Mouse (Mus musculus): ENCODE measurements around the gene Cmss1.

The Cmss1 gene

DNA sequence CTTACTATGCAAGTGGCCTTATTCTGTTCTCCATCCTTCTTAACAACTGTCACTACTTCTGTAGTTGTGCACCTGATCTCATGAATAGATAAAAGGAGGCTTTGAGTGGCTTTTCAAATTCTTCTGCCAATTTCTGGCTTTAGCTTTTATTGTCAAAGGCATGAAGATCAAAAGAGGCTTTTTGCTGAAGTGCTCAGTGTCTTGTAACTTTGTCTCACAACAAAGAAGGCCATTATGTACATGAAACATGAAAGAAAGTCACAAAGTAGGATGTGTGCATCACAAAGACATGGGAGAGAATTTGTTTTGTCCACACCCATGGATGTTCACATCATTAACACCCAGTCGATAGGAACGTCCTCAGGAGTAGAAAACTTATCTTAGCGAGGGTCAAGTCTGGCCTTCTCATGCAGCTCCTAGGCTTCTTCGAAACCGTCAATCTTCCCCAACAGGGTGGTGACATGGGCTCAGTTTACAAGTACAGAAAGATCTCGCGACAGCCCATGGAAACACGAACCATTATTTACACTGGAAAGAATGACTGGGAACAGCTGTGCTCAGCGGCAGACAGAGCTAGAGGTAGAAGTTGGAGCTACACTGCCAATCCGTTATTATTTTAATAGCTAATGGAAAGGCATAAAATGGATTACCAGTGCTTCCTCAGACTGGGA is 133.1 kb downstream of the Cmss1 start:
- no peak for DNase-seq (ENCODE audit: low spot score in 2 of 2)

DNA sequence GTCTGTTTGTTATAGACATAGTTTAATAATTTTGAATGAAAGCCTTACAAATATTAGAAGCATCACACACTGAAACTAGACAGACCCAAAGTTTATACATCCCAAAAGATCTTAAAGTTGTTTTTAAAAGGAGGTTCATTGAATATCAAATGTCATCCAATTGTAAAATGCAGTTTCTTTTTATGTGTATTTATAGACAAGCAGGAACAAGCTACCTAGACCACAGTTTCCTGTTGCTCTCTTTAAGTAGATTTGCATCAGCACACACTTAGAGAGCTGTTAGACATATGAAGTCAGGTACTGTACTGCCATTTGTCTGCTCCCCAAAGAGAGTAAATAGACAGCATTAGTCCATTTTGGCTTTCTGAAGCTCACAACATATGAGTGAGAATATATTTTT is 135.6 kb downstream of the Cmss1 start:
- no peak for DNase-seq (ENCODE audit: low spot score in 2 of 2)

DNA sequence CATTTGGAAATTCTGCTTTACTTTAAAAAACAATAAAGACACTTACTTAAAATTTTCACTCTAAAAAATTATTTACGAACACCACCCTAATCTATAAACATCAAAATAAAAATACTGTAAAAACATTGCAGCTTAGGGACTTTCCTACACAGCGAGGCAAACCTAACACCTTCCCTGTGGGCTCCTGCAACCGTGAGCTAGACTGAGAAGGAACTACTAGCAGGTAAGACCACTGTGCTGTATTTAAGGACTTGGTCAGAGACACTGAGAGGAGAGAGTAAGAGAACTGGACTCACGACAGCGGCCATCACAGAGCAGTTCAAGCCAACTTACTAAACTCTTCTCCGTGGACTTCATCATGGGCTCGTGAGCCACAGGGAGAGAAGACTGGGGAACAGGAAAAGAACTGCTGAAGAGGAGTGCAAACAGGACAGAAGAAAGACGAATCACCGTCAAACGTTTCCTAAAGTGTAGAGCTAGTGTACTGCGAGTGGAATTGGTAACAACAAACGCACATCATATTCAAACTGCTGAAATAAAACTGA is 136.3 kb downstream of the Cmss1 start:
- no peak for DNase-seq (ENCODE audit: low spot score in 2 of 2)

DNA sequence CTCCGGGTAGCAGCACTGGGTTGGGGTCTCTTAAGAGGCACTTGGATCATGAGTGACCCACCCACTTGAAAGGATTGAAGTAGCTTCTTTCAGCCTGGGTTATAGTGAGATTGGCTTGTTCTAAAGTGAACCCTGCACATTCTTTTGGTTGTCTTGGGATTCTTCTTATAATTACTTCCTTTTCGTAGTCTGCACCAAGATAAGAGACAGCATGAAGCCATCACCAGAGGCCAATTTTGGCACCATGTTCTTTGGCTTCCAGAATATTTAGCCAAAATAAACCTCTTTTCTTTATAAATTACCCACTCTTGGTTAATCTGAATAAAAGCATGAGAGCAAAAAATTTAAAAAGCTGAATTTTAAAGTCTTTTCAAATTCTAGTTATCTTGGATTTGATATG is 136.8 kb downstream of the Cmss1 start:
- DNase-seq (ENCODE audit: low spot score in 2 of 2), result no peak

DNA sequence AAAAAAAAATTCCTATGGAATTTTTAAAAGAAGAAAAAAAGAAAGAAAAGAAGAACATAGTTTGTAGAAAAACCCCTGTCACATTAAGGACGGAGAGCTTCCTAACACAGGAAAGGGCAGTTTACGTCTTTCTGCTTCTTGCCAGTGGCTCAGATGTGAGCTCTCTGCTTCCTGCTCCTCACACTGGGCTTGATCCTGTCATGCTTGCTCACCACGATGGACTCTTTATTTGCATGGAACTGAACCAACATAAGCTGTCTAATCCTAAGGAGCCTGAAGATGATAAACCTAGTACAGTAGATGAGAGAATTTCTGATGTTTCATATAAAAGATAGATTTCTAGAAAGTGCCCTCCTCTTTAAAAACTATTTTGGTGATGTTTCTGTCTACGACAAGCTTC is 137.4 kb downstream of the Cmss1 start:
- no peak for DNase-seq (ENCODE audit: low spot score in 2 of 2)

DNA sequence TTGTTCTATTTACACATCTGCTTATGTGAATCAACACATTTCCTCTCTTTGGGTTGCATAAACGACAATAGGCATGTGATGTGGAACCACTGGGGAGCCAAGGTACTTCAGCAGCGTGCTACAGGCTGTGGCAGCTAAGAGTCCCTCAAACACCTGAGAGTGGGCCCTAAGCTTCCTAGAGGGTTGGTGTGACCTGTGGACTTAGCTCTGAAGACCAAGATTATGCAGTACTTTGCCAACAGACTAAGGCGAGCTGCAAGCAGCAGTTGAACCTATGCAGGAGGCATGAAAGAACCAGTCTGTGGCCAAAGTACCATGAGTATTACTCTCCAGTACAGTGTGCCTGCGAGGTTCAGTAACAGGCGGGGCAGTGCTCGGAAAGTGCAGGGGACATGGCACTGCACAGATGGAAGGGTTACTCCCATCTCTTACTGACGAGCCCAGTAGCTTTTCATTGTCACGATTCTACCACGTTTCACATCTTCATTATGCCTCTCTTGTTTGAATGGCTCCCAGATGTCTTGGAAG is 141.2 kb downstream of the Cmss1 start:
- no peak for DNase-seq (ENCODE audit: low spot score in 2 of 2)

DNA sequence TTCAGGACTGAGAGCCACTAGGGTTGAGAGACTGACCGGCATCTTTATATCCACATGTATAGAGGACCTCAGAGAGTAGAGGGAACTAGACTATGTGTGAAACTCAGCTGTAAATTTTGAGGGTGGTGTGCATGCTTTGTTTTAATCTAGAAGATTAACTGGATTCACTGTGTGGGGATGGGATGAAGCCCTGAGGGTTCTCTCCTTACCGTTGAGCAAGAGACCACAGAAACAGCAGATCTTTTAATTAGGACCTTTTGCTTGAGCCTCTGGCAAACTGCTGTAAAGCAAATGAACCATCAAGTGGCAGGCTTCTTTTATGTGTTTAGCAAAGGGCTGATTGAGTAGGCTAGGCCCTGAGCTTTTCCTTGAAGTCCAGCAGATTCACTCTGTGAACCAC is 150.7 kb downstream of the Cmss1 start:
- no peak for DNase-seq (ENCODE audit: low spot score in 2 of 2)

DNA sequence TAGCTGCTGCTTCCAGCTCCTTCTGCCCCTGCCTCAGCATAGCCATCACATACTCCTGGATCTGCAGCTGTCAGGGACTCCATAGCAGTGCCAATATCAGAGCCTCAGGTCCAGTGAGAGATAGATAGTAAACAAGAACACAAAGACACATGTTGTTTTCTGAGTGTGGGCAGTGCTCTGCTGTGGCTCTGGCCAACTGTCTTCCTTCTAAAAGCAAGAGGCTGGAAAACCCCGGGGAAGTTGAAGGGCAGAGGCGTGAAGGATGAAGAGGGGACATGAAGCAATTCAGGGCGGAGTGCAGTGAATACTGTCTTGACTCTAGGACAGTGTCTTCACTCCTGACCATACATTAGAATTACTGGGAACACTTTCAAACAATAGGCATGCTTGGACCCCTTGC is 151.1 kb downstream of the Cmss1 start:
- no peak for DNase-seq (ENCODE audit: low spot score in 2 of 2)

DNA sequence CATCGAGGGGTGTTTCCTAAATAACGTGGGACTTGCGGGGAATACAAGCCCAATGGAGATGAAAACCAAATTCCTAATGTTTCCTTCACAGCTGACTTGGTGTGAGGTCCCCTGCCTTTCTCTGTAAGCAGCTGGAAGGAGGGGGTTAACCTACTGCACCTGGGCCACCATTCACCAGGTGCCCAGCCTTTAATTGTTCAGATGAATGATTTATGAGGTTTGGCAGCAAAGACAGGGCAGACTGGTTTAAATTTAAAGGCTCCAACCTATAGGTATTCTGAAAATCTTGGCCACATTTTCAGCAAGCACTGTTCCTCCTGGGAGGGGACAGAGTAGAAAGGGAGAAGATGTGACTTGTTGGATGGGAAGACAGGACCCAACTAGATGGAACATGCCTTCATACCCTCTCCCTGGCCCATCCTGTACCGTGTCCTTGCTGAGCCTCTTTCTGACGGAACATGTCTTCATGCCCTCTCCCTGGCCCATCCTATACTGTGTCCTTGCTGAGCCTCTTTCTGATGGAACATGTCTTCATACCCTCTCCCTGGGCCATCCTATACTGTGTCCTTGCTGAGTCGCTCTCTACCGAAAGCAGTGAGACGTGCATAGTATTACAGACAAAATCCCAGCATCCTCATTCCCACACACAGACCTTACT is 152.4 kb downstream of the Cmss1 start:
- no peak for DNase-seq (ENCODE audit: low spot score in 2 of 2)

DNA sequence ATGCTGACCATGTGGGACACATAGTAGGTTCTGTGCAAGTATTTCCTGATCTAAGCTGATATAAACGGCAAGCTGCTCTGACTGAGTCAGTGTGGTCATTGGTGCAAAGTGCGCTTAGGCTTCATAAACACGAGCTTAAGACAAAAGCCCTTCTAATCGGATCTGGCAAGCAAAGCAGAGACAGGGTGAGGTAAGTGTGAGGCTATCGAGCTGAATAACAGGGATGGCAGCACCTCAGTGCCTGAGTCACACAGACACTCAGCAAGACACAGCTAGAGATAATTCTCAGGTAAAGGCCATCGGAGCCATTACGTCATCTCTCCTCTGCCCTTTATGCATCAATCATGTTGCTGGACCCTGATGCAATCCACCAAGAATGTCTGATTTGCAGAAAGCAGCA is 153.7 kb downstream of the Cmss1 start:
- DNase-seq (ENCODE audit: low spot score in 2 of 2), result peak in 1 of 2 experiments; percentile 17

DNA sequence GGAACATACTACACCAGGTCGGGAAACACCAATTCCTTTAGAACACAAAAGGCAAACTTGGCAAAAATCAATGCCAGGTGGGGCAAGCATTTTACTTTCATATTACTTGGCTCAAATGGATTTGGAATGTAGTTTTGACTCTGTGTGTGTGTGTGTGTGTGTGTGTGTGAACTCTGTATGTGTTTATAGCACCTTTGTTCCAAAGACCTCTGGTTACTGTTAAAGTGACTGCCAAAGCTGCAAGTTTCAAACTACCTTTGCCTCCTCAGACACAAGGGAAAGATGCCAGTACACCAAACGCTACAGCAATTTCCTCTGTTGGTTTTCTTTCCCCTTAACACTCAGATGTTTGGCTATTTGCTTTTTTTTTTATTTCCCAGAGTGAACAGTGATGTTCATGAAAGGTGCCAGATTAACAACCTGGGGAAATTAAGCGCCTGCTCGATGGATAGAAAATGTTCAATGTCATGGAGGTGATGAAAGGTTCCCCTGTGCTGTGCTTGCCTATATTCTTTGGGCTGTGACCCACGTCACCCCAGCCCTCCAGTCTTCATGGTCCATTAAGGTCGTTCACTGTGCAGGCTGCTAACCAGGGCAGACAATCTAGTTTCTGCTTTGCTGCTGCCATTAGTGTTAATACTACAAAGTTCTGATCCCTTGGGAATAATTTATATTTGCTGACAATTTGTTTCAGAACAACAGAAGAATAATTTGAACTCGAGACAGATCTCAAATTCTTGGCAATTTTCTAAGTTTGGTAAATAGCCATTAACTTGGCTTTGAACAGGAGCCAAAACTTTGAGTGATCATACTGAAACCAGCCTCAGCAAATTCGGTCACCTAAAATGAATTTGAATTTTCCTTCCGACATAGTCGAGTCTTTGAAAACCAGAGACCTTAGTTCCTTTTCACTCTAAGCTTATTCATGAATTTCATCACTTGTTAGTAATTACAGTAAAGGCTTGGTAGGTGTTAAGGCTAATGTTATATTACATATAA is 161.3 kb downstream of the Cmss1 start:
- no peak for DNase-seq (ENCODE audit: low spot score in 2 of 2)

DNA sequence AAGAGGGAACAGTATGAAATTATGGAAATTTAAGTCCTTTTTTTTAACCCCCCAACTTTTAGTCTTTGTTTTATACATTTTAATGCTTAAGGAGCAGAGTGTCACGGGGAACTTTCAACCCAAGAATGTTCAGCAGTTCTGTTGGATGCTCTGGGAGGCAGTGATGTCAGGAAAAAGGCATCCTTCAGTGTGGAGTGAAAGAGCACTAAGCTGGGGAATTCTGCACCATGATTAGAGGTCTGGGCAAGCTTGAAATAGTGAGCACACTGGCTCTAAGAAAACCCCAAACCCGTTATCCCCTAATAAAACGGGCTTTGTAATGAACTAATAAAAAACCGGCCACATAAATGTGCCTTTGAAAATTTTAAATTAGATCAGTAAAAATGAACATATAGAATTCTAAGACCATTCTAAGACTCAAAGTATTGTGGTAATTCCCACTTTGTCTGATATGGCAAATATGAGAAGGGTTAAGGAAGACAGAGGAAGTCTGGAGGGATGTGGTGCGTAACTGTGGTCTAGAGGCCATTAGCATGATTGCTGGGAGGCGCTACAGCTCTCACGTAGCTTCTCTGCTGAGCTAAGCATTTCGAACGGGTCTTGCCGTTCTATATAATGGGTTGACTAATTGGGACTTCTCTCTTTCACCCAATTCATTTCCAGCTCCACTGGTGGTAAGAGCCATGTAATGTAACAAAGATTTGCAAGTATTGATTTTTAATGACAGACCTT is 165.8 kb downstream of the Cmss1 start:
- no peak for DNase-seq (ENCODE audit: low spot score in 2 of 2)

DNA sequence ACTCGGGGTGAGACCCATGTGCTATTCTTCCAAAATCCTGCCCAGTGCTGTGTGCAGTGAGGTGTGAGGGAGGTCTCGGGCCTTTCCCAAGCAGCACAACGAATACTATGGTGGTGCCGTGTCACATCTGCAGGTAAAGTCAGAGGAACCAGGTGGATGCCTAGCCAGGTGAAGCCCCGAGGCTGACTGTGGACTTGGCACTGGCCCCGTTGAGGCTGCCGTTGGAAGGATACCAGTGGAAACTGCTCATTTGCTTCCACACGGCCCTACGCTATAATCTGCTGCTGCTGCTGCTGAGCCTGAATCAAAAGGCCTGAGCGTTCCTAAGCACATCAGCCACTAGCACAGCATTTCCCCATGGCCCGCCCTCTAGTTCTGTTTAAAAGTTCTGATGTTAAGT is 167.5 kb downstream of the Cmss1 start:
- no peak for DNase-seq (ENCODE audit: low spot score in 2 of 2)

DNA sequence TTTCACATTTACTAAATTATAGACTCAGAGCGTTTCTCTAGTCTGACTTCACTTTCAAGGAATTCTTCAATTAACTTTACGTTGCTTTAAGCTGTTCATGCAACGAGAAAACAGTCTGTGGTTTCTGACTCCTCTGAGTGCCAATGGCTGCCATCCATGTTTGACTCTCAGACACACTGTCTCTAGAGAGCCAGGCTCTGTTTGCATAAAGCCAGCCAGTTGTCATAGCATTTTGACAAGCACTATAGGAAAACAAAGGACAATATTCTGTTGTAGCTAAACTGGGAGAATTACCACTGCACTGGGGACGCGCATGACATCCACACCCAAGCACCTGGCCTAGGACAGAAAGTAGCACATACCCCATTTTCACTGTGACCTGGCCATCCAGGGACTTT is 168.4 kb downstream of the Cmss1 start:
- no peak for DNase-seq (ENCODE audit: low spot score in 2 of 2)

DNA sequence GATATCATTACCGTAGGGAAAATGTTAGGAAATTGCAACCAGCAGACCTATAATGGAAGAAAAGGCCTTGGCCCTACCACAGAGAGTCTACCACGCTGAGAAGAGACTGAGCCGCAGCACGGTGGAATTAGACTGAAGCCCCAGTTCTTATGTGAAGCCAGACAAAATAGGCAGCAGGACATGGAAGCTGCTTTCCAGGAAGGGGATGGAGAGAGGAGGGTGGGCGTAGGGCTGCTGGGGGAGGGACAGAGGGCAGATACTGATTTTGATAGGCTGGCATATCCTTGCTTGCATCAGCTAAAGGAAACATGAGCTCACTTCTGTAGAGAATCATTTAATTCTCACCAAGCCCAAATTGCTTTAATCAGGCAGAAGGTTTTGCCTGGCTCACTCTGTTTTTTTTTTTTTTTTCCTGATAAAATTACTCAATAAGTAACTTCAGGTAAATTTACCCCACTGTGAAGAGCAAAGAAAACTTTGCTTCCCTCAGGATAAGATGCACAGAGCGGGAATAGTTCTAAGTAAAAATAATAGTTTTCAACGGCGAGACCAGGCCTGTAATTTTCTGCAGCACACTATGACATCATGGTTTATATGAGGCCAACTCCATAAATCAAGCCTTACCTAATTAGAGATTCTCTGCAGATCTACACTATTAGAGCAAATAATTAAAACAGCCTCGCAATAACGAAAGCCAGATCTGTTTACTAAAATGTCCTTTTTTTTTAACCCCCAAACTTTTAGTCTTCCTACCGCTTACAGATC is 169.0 kb downstream of the Cmss1 start:
- DNase-seq (ENCODE audit: low spot score in 2 of 2), result no peak

DNA sequence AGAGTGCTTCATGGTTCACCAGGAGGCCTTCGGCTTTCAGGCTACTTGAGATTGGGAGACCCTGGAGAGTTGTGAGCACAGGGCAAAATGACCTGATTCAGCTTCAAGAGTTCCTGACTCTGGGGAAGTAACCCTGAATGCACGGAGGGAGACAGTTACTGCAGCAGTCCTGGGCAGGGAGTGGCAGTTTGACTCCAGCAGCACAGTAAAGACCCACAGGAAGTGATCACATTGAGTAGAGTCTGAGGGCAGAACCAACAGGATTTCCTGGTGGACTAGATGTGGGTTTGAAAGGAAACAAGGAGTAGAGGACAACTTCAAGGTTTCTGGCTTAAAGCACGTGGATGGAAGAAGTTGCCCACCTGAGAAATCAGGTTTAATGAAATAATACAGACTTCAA is 172.0 kb downstream of the Cmss1 start:
- no peak for DNase-seq (ENCODE audit: low spot score in 2 of 2)

DNA sequence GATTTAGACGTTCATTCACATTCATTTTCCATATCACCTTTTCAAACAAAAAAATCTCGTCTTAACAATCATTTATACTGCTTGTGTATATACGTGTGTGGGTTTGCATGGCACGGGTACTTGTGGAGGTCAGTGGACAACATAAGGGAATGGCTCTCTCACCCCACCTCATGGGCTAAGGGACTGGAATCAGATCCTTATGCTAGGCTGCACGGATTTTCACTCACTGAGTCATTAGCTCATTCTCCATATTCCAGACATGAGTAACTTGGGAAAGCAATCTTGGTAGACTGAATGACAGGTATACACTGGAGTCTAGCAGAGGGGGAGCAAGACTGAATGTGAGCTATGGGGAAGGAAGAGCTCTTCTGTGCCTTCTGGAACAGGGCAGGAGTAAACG is 173.0 kb downstream of the Cmss1 start:
- DNase-seq (ENCODE audit: low spot score in 2 of 2), result no peak

DNA sequence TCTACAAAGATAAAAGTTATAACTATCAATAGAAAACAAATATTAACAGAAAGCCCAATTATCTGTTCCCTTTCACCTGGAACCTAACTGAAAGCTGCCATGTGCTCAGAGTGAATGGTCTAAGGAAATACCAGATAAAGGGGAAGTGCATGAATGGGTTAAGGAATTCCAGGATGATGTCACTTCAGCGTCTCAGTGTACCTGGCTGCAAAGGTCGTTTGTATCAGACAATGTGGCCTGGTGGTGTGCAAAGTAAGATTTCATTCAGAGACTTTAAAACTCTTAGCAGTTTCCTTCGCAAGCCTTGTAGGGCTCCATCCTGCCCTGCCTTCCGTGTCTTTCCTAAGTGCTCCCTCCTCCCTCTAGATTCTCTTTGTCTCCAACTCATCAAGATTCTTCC is 173.5 kb downstream of the Cmss1 start:
- DNase-seq (ENCODE audit: low spot score in 2 of 2), result no peak

DNA sequence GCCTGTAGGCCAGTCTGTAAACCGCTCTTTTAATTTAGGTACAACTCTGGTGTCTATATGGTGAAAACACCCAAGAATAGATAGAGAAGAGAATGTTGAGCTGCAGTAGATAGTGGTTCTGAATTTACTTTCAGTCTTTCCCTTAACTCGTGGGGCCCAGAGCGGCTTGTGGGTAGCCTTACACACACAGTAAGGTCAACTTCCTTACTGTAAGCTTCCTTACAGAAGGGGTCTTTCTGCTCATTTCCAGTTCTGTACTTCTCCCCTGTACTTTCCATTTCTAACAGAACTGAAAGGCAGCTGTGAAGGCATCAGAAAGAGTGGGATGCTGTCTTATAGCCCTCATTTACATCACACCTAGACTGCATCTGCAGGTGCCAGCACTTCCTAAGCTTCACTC is 175.4 kb downstream of the Cmss1 start:
- no peak for DNase-seq (ENCODE audit: low spot score in 2 of 2)

DNA sequence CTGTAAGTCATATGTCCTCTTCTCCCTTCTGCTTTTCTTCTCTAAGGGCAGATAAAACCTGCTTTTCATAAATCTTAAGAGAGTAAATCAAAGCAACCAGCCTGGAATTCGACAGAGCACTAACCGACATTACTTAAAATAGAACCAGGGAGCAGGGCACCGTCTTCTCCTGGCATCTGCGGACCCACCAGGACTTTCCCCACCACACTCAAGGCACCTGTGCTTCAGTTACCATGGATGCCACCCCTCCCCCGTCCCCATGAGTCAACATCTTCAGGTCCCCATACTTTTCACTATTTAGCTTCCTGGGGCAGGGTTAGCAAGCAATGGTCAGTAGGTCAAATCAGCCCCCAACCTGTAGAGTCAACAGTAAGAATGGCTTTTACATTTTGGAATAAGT is 177.7 kb downstream of the Cmss1 start:
- no peak for DNase-seq (ENCODE audit: low spot score in 2 of 2)

All from urinary bladder, postnatal 36 days (tissue).